Mouse (Mus musculus) MEL (cell line): Measurements from ENCODE around the gene Gm136. TPM values are rescaled to one million over a fixed set of nuclear protein-coding genes. Genes with fewer than 3 reads are reported as not detected.
"Not testable (repeated sequence)": the region's sequence is repeated elsewhere in the genome, so short reads cannot be mapped to it uniquely, and the experiment has no call there.

ENCODE experiments used
- DNase-seq: peaks from one replicate; pipeline ENCODE4 v3.0.0; 2011; ENCODE audit warnings: low read depth, low spot score
- H3K27ac ChIP-seq: 2 replicates; pipeline ENCODE4 v1.5.1; 2012; ENCODE audit warnings: low read depth, mild to moderate bottlenecking, control low read depth, low read length, moderate library complexity; ENCODE audit not compliant: control insufficient read depth
- H3K27me3 ChIP-seq, 2 experiments: fragments of 150-350 bp in 1 of 2; sonication (generic) in 1 of 2; 2 replicates each; pipeline ENCODE4 v1.6.1; 2012; ENCODE audit warnings: low read length in 2 of 2, mild to moderate bottlenecking in 2 of 2, improper control_type of control experiment in 1 of 2, moderate library complexity in 1 of 2; ENCODE audit not compliant: insufficient read depth in 2 of 2, control insufficient read depth in 1 of 2
- H3K36me3 ChIP-seq, 2 experiments: 2 replicates each; pipeline ENCODE4 v1.6.1; 2012 to 2014; ENCODE audit warnings: low read length in 2 of 2, improper control_type of control experiment in 1 of 2, inconsistent platforms in 1 of 2, mild to moderate bottlenecking in 1 of 2; ENCODE audit not compliant: insufficient read depth in 2 of 2, control insufficient read depth in 1 of 2
- H3K4me1 ChIP-seq, 2 experiments: fragments of 150-350 bp in 1 of 2; sonication (generic) in 1 of 2; 2 replicates each; pipeline ENCODE4 v1.6.1; 2012; ENCODE audit warnings: low read length in 2 of 2, improper control_type of control experiment in 1 of 2, mild to moderate bottlenecking in 1 of 2; ENCODE audit not compliant: insufficient read depth in 2 of 2, control insufficient read depth in 1 of 2
- H3K4me3 ChIP-seq, 2 experiments: fragments of 150-350 bp in 1 of 2; sonication (generic) in 1 of 2; 2 replicates each; pipeline ENCODE4 v1.5.1; 2012; ENCODE audit warnings: low read depth in 2 of 2, low read length in 2 of 2, mild to moderate bottlenecking in 2 of 2, moderate library complexity in 2 of 2, control low read depth in 1 of 2, improper control_type of control experiment in 1 of 2; ENCODE audit not compliant: control insufficient read depth in 1 of 2, insufficient read depth in 1 of 2
- H3K79me2 ChIP-seq: 2 replicates; pipeline ENCODE4 v1.6.1; 2012; ENCODE audit warnings: mild to moderate bottlenecking, low read length, moderate library complexity; ENCODE audit not compliant: control insufficient read depth, poor library complexity, insufficient read depth
- H3K9ac ChIP-seq: 2 replicates; pipeline ENCODE4 v1.6.1; 2012; ENCODE audit warnings: low read depth, mild to moderate bottlenecking, control low read depth, low read length, moderate library complexity; ENCODE audit not compliant: control insufficient read depth, poor library complexity, severe bottlenecking
- H3K9me3 ChIP-seq: fragments of 150-350 bp; sonication (generic); replicated peaks from 2 replicates; pipeline ENCODE4 v1.6.1; 2012; ENCODE audit warnings: mild to moderate bottlenecking, low read length, improper control_type of control experiment, moderate library complexity; ENCODE audit not compliant: insufficient read depth
- CHD2 ChIP-seq: IDR thresholded peaks from 2 replicates; pipeline ENCODE4 v1.6.1; 2011; ENCODE audit warnings: low read length, improper control_type of control experiment
- CTCF ChIP-seq, 3 experiments: IDR thresholded peaks in 2 of 3; conservative IDR thresholded peaks in 1 of 3; 2 replicates each; pipeline ENCODE4 v1.5.1; 2011 to 2012; ENCODE audit warnings: low read length in 3 of 3, low read depth in 2 of 3, mild to moderate bottlenecking in 2 of 3, improper control_type of control experiment in 1 of 3, inconsistent platforms in 1 of 3, mixed read lengths in 1 of 3, moderate library complexity in 1 of 3; ENCODE audit not compliant: control insufficient read depth in 1 of 3, insufficient read depth in 1 of 3, poor library complexity in 1 of 3, severe bottlenecking in 1 of 3
- ELF1 ChIP-seq: IDR thresholded peaks from 2 replicates; pipeline ENCODE4 v1.6.1; 2014; ENCODE audit warnings: low read depth, mild to moderate bottlenecking, inconsistent platforms, low read length, improper control_type of control experiment, moderate library complexity
- GABPA ChIP-seq: IDR thresholded peaks from 2 replicates; pipeline ENCODE4 v1.6.1; 2012; ENCODE audit warnings: low read depth, mild to moderate bottlenecking, inconsistent platforms, low read length, improper control_type of control experiment, moderate library complexity
- JUND ChIP-seq: IDR thresholded peaks from 2 replicates; pipeline ENCODE4 v1.6.1; 2011; ENCODE audit warnings: low read depth, mild to moderate bottlenecking, improper control_type of control experiment, low read length
- MAX ChIP-seq: IDR thresholded peaks from 2 replicates; pipeline ENCODE4 v1.6.1; 2011; ENCODE audit warnings: low read length, improper control_type of control experiment
- MAZ ChIP-seq: IDR thresholded peaks from 2 replicates; pipeline ENCODE4 v1.6.1; 2012; ENCODE audit warnings: low read depth, mild to moderate bottlenecking, inconsistent platforms, low read length, improper control_type of control experiment
- MEF2A ChIP-seq: IDR thresholded peaks from 2 replicates; pipeline ENCODE4 v1.6.1; 2014; ENCODE audit warnings: low read depth, mild to moderate bottlenecking, inconsistent platforms, low read length, improper control_type of control experiment; ENCODE audit not compliant: poor library complexity, insufficient replicate concordance, severe bottlenecking; ENCODE audit errors: extremely low read depth
- POLR2AphosphoS2 ChIP-seq: IDR thresholded peaks from 2 replicates; pipeline ENCODE4 v1.6.1; 2011; ENCODE audit warnings: low read length, improper control_type of control experiment
- RAD21 ChIP-seq: IDR thresholded peaks from 2 replicates; pipeline ENCODE4 v1.6.1; 2011; ENCODE audit warnings: mild to moderate bottlenecking, low read depth, low read length, improper control_type of control experiment
- RCOR1 ChIP-seq: IDR thresholded peaks from 2 replicates; pipeline ENCODE4 v1.6.1; 2012; ENCODE audit warnings: low read depth, mild to moderate bottlenecking, inconsistent platforms, low read length, improper control_type of control experiment
- SMC3 ChIP-seq: IDR thresholded peaks from 2 replicates; pipeline ENCODE4 v1.6.1; 2011; ENCODE audit warnings: low read depth, low read length, improper control_type of control experiment
- TAL1 ChIP-seq: IDR thresholded peaks from 2 replicates; pipeline ENCODE4 v1.6.1; 2012; ENCODE audit warnings: mild to moderate bottlenecking, inconsistent platforms, low read length, moderate library complexity, mixed read lengths
- TCF12 ChIP-seq: IDR thresholded peaks from 2 replicates; pipeline ENCODE4 v1.6.1; 2014; ENCODE audit warnings: low read depth, mild to moderate bottlenecking, inconsistent platforms, low read length, improper control_type of control experiment, moderate library complexity
- USF1 ChIP-seq: IDR thresholded peaks from 2 replicates; pipeline ENCODE4 v1.6.1; 2014; ENCODE audit warnings: low read depth, mild to moderate bottlenecking, inconsistent platforms, low read length, improper control_type of control experiment, moderate library complexity
- ZMIZ1 ChIP-seq: IDR thresholded peaks from 2 replicates; pipeline ENCODE4 v1.6.1; 2012; ENCODE audit warnings: low read depth, mild to moderate bottlenecking, inconsistent platforms, low read length, improper control_type of control experiment, moderate library complexity
- polyA plus RNA-seq, 2 experiments: library from polyadenylated mRNA; stranded (reverse) in 1 of 2; unstranded in 1 of 2; fragments of >175 nt in 1 of 2; fragments of >200 nt in 1 of 2; gene quantifications; 2 replicates each; pipeline versions ENCODE4 v1.2.1 to v1.2.4; 2012; ENCODE audit warnings: low replicate concordance in 2 of 2, low read depth in 1 of 2; ENCODE audit not compliant: insufficient read length in 2 of 2, insufficient read depth in 1 of 2, missing spikeins in 1 of 2
- total RNA-seq: library from RNA; depleted of rRNA; stranded (reverse); fragments of 300-350 nt; gene quantifications from 2 replicates; pipeline ENCODE4 v1.2.3, GENCODE M21; 2012

The Gm136 gene
- total and polyA plus RNA-seq, 3 experiments, result not detected

GRCm38 (mm10) chr4:34733415-34733814 lies 22.6 kb downstream of the Gm136 start:
- H3K27ac ChIP-seq, H3K4me3 ChIP-seq, H3K27me3 ChIP-seq, H3K9me3 ChIP-seq, H3K9ac ChIP-seq, H3K4me1 ChIP-seq, H3K79me2 ChIP-seq, H3K36me3 ChIP-seq: not testable (repeated sequence)
- DNase-seq, result peak; percentile 48
- TF ChIP-seq RAD21 (peak; percentile 52), SMC3 (peak; percentile 56), CTCF (IDR thresholded peaks at IDR 0.05 in 2 of 3, conservative IDR thresholded peaks at IDR 0.05 in 1 of 3; ENCODE audit: control insufficient read depth in 1 of 3, insufficient read depth in 1 of 3, low read depth in 2 of 3, low read length in 3 of 3, poor library complexity in 1 of 3, severe bottlenecking in 1 of 3) (peak; percentile 15 to 54 (median 52); a peak in 4 of 6 replicates)

DNA sequence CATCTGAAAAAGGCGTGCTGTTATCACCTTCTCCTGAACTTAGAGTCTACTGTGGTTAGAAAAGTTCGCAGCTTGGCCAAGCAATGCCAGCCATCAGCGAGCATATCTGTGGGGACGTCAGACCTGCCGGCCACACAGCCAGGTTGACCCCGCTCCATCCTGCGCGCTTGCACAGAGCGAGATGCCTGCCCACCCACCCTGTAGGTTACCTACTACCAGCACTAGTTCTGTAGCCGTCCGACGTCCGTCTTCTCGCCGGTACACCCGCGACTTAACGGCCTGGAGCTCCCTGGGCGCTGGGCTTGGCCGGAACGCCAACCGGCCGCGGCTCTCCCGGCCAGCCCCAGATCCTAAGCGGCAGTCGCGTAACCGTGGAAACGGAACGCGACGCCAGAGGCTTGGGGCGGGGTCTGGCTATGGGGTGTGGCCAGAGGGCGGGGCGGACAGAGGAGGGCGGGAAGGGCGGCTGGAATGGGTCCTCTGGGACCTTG lies 26.2 kb downstream of the Gm136 start, which contains the start of gene Cfap206:
TSS of gene Cfap206 (minus strand) at position 356 of the 491 bp plus-strand sequence.
- peak within 1 kb of the TSS; percentile 39 to 43; a peak in 3 of 4 replicates for H3K4me3 ChIP-seq
- no peak within 1 kb of the TSS for H3K9ac ChIP-seq
- H3K27ac ChIP-seq, result no peak within 1 kb of the TSS
- TF ChIP-seq USF1, result no peak
- TF ChIP-seq ZMIZ1, result no peak
- TF ChIP-seq GABPA, result no peak
- no peak for TF ChIP-seq RAD21
- no peak for TF ChIP-seq CHD2
- no peak for TF ChIP-seq TCF12
- TF ChIP-seq MAZ, result no peak
- TF ChIP-seq MAX, result no peak
- TF ChIP-seq ELF1, result no peak
- TF ChIP-seq JUND, result no peak
- no peak for TF ChIP-seq MEF2A
- no peak for TF ChIP-seq TAL1
- TF ChIP-seq CTCF (IDR thresholded peaks at IDR 0.05 in 2 of 3, conservative IDR thresholded peaks at IDR 0.05 in 1 of 3; ENCODE audit: control insufficient read depth in 1 of 3, insufficient read depth in 1 of 3, low read depth in 2 of 3, low read length in 3 of 3, poor library complexity in 1 of 3, severe bottlenecking in 1 of 3), result no peak
- TF ChIP-seq POLR2AphosphoS2, result no peak
- no peak for TF ChIP-seq RCOR1
- TF ChIP-seq SMC3, result no peak
- H3K4me1 ChIP-seq, result peaks cover 0 to 3% of the 10 kb centered on the region in 2 experiments; a peak in 1 of 4 replicates
- H3K27me3 ChIP-seq, result 0 out of 4 replicates have a peak, but pooled peaks cover 0 to 3% of the 10 kb centered on the region in 2 experiments
- no peaks in the 10 kb centered on the region; a peak in 1 of 4 replicates for H3K36me3 ChIP-seq
- no peaks in the 10 kb centered on the region for H3K9me3 ChIP-seq
- DNase-seq, result peak; percentile 63
- no peaks in the 10 kb centered on the region for H3K79me2 ChIP-seq

GRCm38 (mm10) chr4:34725710-34726109 lies 30.4 kb downstream of the Gm136 start:
- not testable (repeated sequence) for H3K4me1 ChIP-seq, H3K9me3 ChIP-seq, H3K36me3 ChIP-seq, H3K9ac ChIP-seq, H3K27ac ChIP-seq, H3K27me3 ChIP-seq, DNase-seq, H3K79me2 ChIP-seq, H3K4me3 ChIP-seq
